Mouse (Mus musculus) left cerebral cortex, adult 2 months (tissue): ENCODE measurements around the gene Rfpl4. TPM values are rescaled to one million over a fixed set of nuclear protein-coding genes. Genes with fewer than 3 reads are reported as not detected.

ENCODE experiments used
- DNase-seq, 2 experiments: peaks; one replicate each; pipeline ENCODE4 v3.0.0; 2021 to 2022; ENCODE audit warnings: low spot score in 2 of 2, mixed read lengths in 1 of 2; ENCODE audit errors: extremely low spot score in 1 of 2
- H3K27ac ChIP-seq: fragments of 200-600 bp; 2 replicates; pipeline ENCODE4 v1.8.1; 2022
- H3K4me3 ChIP-seq: fragments of 200-600 bp; 2 replicates; pipeline ENCODE4 v1.8.1; 2022
- CTCF ChIP-seq: fragments of 200-600 bp; IDR thresholded peaks from 2 replicates; pipeline ENCODE4 v1.8.1; 2022; ENCODE audit warnings: antibody characterized with exemption, mild to moderate bottlenecking, moderate library complexity
- intact Hi-C: fragments of 180-260 bp; cut with DNase I; formaldehyde crosslinking; loops from one replicate; pipeline ENCODE4 v1.15.1; 2025
- microRNA-seq, 2 experiments: library from miRNA; unstranded; fragments of <30 nt; microRNA quantifications; one replicate each; pipeline ENCODE4 v1.2.0; 2021
- total RNA-seq, 2 experiments: library from RNA; stranded (reverse); gene quantifications; 2 replicates each; pipeline ENCODE4 v1.2.3; 2021

Gene Rfpl4
- total RNA-seq, 2 experiments from 2014 or later = not detected

- DNase-seq = no peak
- TF ChIP-seq CTCF = no peak
- H3K27ac ChIP-seq = no peak overlapping the region
- H3K4me3 ChIP-seq = no peak overlapping the region
- intact Hi-C loops = no loop called here
Measured at GRCm38 (mm10) chr7:5076931-5077330, 39.8 kb downstream of the Rfpl4 start.

GRCm38 (mm10) chr7:5074984-5075383 lies 41.8 kb downstream of the Rfpl4 start:
- TF ChIP-seq CTCF = no peak
- no peak overlapping the region for H3K27ac ChIP-seq
- intact Hi-C loops = no loop called here
- DNase-seq = no peak
- H3K4me3 ChIP-seq = no peak overlapping the region

- Histone ChIP-seq H3K27ac (no peak overlapping the region), H3K4me3 (no peak overlapping the region)
- no peak for DNase-seq
- no peak for TF ChIP-seq CTCF
- intact Hi-C loops = no loop called here
Measured at GRCm38 (mm10) chr7:5073586-5073985, 43.2 kb downstream of the Rfpl4 start.

DNA sequence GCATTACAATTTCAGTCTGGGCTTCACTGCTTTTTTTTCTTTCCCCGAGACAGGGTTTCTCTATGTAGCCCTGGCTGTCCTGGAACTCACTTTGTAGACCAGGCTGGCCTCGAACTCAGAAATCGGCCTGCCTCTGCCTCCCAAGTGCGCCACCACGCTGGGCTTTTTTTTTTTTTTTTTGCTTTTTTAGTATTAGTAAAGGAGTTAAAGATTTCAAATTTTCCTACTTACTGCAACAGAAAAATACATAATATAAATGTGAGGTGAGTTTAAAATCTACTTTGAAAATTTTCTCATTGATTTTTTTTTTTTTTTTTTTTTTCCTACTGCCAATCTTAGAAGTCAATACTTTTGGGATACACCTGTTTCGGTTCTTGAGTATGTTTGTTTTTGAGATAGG lies 51.9 kb downstream of the Rfpl4 start:
- no peak overlapping the region for H3K4me3 ChIP-seq
- no peak for TF ChIP-seq CTCF
- intact Hi-C loops = loop anchor here (5.0 to 10.0 kb wide), 3 partner anchors 563 to 1420 kb away; partner anchors contain the start of genes Cnot3, Mboat7, Ppp1r12c and Tsen34
- DNase-seq = no peak
- H3K27ac ChIP-seq = no peak overlapping the region

GRCm38 (mm10) chr7:5062360-5063001 lies 54.3 kb downstream of the Rfpl4 start:
- no peak for DNase-seq
- intact Hi-C loops = loop anchor here (1.0 to 10.0 kb wide), 4 partner anchors 18 to 1418 kb away; partner anchors contain the start of genes Cnot3, Epn1, Mboat7 and Ppp1r12c
- TF ChIP-seq CTCF = no peak

DNA sequence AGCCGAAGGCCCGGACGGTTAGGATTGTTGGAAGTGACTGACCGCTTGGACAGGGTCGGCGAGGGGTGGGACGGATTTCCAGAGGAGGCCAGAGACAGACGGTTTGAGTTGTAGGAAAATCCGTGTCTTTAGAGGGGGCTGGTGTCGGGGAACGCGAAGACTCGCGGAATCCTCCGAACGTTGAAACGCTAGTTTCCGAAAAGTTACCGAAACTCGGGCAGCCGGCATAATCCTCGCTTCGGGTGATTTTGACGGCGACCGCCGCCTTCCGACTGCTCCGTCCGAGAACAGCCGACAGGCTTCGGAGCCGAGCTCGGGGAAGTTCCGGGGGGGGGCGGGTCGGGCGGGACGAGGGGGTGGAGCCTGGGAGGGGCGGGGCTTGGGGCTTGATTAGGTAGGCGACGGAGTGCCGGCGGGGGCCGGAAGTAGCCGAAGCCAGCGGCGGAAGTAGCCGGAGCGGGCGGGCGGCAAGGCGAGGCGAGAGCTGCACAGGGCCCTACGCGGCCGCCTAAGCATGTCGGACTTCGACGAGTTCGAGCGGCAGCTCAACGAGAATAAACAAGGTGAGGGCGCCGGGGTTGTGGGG lies 54.9 kb downstream of the Rfpl4 start, which contains the start of gene U2af2:
U2af2 (plus strand) TSS at position 370 of the 586 bp plus-strand sequence.
- TF ChIP-seq CTCF = no peak
- peak within 1 kb of the TSS; percentile 99 for H3K27ac ChIP-seq
- intact Hi-C loops = loop anchor here (1.0 to 10.0 kb wide), 5 partner anchors 18 to 1417 kb away; partner anchors contain the start of genes Ccdc106, Cnot3, Epn1 and Mboat7

More at GRCm38 (mm10) chr7:5062360-5063001, 54.3 kb downstream of the Rfpl4 start:
- Histone ChIP-seq H3K27ac (peak overlapping the region; percentile 99), H3K4me3 (peak overlapping the region; percentile 85)

DNA sequence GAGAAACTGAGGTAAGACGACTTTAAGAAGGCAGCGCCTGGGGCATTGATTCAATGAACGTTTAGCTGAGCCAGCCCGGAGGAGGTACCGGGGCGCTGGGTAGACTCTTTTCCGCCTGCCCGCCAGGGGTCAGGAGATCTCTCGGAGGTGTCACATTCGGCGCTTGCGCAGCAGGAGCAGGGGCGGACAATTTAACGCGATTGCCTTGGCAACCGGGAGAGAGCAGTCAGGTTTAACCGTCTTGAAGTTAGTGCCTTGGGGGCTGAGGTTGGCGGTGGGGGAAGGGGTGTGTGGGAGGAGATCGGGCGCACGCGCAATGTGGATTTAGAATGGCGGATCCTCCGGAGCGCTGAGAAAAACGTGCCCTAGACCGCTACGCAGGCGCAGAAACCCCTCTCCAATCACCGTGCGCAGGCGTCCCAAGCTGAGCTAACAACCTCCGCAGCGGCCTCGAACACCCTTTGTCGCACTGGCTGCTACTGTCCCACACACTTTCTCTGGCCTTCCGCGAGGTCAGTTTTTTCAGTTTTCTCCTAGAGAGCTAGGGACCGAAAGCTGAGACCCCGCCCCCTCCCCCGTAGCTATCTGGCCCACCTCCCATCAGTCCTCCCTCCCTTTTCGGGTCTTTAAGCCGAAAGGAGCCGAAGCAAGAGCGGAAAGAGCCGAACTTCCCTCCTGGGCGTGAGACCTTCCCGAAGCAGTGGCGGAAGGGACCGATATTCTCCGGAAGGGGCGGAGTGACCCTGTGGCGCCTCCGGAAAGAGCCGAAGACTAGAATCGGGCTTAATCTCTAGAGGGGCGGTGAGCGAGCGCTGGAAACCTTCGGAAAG lies 55.6 kb downstream of the Rfpl4 start:
- TF ChIP-seq CTCF = peak; percentile 60
- peak overlapping the region; percentile 99 for H3K27ac ChIP-seq
- intact Hi-C loops = loop anchor here (2.0 to 10.0 kb wide), 4 partner anchors 40 to 1416 kb away; partner anchors contain the start of genes Ccdc106, Cnot3, Mboat7 and Ppp1r12c
- peak overlapping the region; percentile 85 for H3K4me3 ChIP-seq
- DNase-seq = peak; percentile 98 to 99

More for the DNA sequence above, 54.9 kb downstream of the Rfpl4 start, which contains the start of gene U2af2:
- peak; percentile 91 to 94 for DNase-seq
- peak within 1 kb of the TSS; percentile 85 for H3K4me3 ChIP-seq

DNA sequence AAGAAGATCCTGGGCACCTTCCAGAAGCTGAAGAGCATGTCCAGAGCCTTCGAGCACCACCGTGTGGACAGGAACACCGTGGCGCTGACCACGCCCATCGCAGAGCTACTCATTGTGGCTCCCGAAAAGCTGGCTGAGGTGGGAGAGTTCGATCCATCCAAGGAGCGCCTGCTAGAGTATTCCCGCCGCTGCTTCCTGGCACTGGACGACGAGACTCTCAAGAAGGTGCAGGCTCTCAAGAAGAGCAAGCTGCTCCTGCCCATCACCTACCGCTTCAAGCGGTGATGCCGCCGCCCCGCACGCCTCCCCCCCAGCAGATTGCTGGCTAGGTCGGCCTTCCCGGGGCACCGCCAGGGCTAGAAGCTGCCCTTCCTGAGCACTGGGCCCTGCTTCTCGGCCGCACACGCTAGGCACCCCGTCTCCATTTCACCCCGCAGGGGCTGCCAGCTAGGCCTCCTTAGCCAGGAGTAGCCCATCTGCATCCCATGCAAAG lies 56.5 kb downstream of the Rfpl4 start:
- peak overlapping the region; percentile 85 for H3K4me3 ChIP-seq
- peak overlapping the region; percentile 99 for H3K27ac ChIP-seq
- TF ChIP-seq CTCF = peak; percentile 63
- DNase-seq = peak; percentile 72 to 74
- intact Hi-C loops = loop anchor here (2.0 to 10.0 kb wide), 4 partner anchors 39 to 1415 kb away; partner anchors contain the start of genes Ccdc106, Cnot3, Mboat7 and Ppp1r12c

Small RNA genes within 50 kb of the gene (microRNA-seq; reads per million reads assigned to microRNA genes)
- gene Gm26217 = 0 reads per million in 2 experiments

Other genes with a start within 250 kb of the Rfpl4 start
- gene Isoc2b, start 246.7 kb downstream of the Rfpl4 start, total RNA-seq = 1 to 10 TPM; 6.9 to 9.3 TPM
- gene Isoc2a, start 239.8 kb downstream of the Rfpl4 start, total RNA-seq = 10 to 100 TPM; 11.3 to 12.6 TPM
- gene Gm36210, start 210.4 kb downstream of the Rfpl4 start, total RNA-seq = under 1 TPM; 0.27 to 0.28 TPM
- 10 to 100 TPM; 15.8 to 16.4 TPM for gene Zfp628, start 201.7 kb downstream of the Rfpl4 start, total RNA-seq
- gene Nat14, start 194.9 kb downstream of the Rfpl4 start, total RNA-seq = 100 to 1,000 TPM in 1 of 2 experiments, 10 to 100 TPM in 1; 99.7 to 109 TPM
- 1 to 10 TPM; 2.8 to 4.4 TPM for gene Ssc5d, start 191.2 kb downstream of the Rfpl4 start, total RNA-seq
- gene Sbk2, start 152.5 kb downstream of the Rfpl4 start, total RNA-seq = under 1 TPM in 1 of 2 experiments, not detected in 1; 0.91 TPM
- gene Sbk3, start 145.8 kb downstream of the Rfpl4 start, total RNA-seq = 1 to 10 TPM; 1.1 to 1.5 TPM
- 10 to 100 TPM; 28.9 to 33.0 TPM for gene Zfp579, start 120.8 kb downstream of the Rfpl4 start, total RNA-seq
- 1 to 10 TPM; 6.3 to 6.5 TPM for gene Zfp524, start 102.5 kb downstream of the Rfpl4 start, total RNA-seq
- 10 to 100 TPM; 24.1 to 26.3 TPM for gene Fiz1, start 102.3 kb downstream of the Rfpl4 start, total RNA-seq
- gene Gm44973, start 101.5 kb downstream of the Rfpl4 start, total RNA-seq = not detected
- gene Zfp865, start 96.6 kb downstream of the Rfpl4 start, total RNA-seq = 10 to 100 TPM; 36.3 to 40.3 TPM
- 10 to 100 TPM; 53.3 to 59.1 TPM for gene Ccdc106, start 96.4 kb downstream of the Rfpl4 start, total RNA-seq
- gene 4632433K11Rik, start 82.8 kb downstream of the Rfpl4 start, total RNA-seq = not detected
- 1 to 10 TPM; 4.2 to 5.5 TPM for gene Zfp784, start 78.5 kb downstream of the Rfpl4 start, total RNA-seq
- gene Zfp580, start 65.4 kb downstream of the Rfpl4 start, total RNA-seq = 10 to 100 TPM; 30.5 to 32.5 TPM
- gene U2af2, start 54.8 kb downstream of the Rfpl4 start, total RNA-seq = 100 to 1,000 TPM; 183 to 187 TPM
- 100 to 1,000 TPM; 470 to 471 TPM for gene Epn1, start 36.7 kb downstream of the Rfpl4 start, total RNA-seq
- under 1 TPM in 1 of 2 experiments, not detected in 1; 0.58 TPM for gene Rasl2-9, start 9.0 kb upstream of the Rfpl4 start, total RNA-seq
- gene Vmn1r55, start 32.7 kb upstream of the Rfpl4 start, total RNA-seq = not detected
- gene Vmn1r56, start 79.8 kb upstream of the Rfpl4 start, total RNA-seq = not detected
- not detected for gene Vmn1r57, start 101.5 kb upstream of the Rfpl4 start, total RNA-seq
- not detected for gene Gm5065, start 233.6 kb upstream of the Rfpl4 start, total RNA-seq
- gene Nlrp2, start 234.1 kb upstream of the Rfpl4 start, total RNA-seq = not detected